Mouse (Mus musculus) intestine, embryonic 16.5 days (tissue): Measurements from ENCODE around the gene Dppa3. TPM values are rescaled to one million over a fixed set of nuclear protein-coding genes. Genes with fewer than 3 reads are reported as not detected.
"Not testable (repeated sequence)": the region's sequence is repeated elsewhere in the genome, so short reads cannot be mapped to it uniquely, and the experiment has no call there.

Source experiments
- ATAC-seq: fragments of 200-750 bp; cut with Nextera tagmentation; 2 replicates; pipeline ENCODE4 v1.8.0; 2017; ENCODE audit warnings: moderate TSS enrichment, moderate library complexity
- H3K27ac ChIP-seq: fragments of 300-500 bp; sonication (generic); 2 replicates; pipeline ENCODE4 v1.5.1; 2014; ENCODE audit warnings: mild to moderate bottlenecking, low read length
- H3K27me3 ChIP-seq: fragments of 300-500 bp; sonication (generic); replicated peaks from 2 replicates; pipeline ENCODE4 v1.6.1; 2014; ENCODE audit warnings: low read length, control low read depth, mixed read lengths; ENCODE audit not compliant: control insufficient read depth, insufficient read depth
- H3K36me3 ChIP-seq: fragments of 300-500 bp; sonication (generic); 2 replicates; pipeline ENCODE4 v1.6.1; 2014; ENCODE audit warnings: low read length, control low read depth; ENCODE audit not compliant: control insufficient read depth, insufficient read depth
- H3K4me1 ChIP-seq: fragments of 300-500 bp; sonication (generic); 2 replicates; pipeline ENCODE4 v1.6.1; 2014; ENCODE audit warnings: low read length, control low read depth, mixed read lengths; ENCODE audit not compliant: control insufficient read depth, insufficient read depth
- H3K4me2 ChIP-seq: fragments of 300-500 bp; sonication (generic); 2 replicates; pipeline ENCODE4 v1.6.1; 2014; ENCODE audit warnings: low read depth, low read length, control low read depth
- H3K4me3 ChIP-seq: fragments of 300-500 bp; sonication (generic); 2 replicates; pipeline ENCODE4 v1.5.1; 2014; ENCODE audit warnings: mild to moderate bottlenecking, low read length
- H3K9ac ChIP-seq: fragments of 300-500 bp; sonication (generic); 2 replicates; pipeline ENCODE4 v1.6.1; 2014; ENCODE audit warnings: low read depth, low read length
- H3K9me3 ChIP-seq: fragments of 300-500 bp; sonication (generic); 2 replicates; pipeline ENCODE4 v1.6.1; 2016; ENCODE audit warnings: low read length, control low read depth; ENCODE audit not compliant: control insufficient read depth
- WGBS: fragments of 180-500 bp; shearing (Covaris S2); extraction: QIAGEN DNeasy Blood & Tissue Kit; methylation state at CpG from one replicate; pipeline ENCODE4 v1.1.7; 2014; 5-methylcytosine and 5-hydroxymethylcytosine counted together
- polyA plus RNA-seq: library from polyadenylated mRNA; unstranded; fragments of >200 nt; fragmentation: Nextera tagmentation; extraction: Ambion mirVana; gene quantifications from 2 replicates; pipeline ENCODE4 v1.2.1, GENCODE M21; 2015

Gene Dppa3
- polyA plus RNA-seq, 1 experiment from 2014 or later: not detected

DNA sequence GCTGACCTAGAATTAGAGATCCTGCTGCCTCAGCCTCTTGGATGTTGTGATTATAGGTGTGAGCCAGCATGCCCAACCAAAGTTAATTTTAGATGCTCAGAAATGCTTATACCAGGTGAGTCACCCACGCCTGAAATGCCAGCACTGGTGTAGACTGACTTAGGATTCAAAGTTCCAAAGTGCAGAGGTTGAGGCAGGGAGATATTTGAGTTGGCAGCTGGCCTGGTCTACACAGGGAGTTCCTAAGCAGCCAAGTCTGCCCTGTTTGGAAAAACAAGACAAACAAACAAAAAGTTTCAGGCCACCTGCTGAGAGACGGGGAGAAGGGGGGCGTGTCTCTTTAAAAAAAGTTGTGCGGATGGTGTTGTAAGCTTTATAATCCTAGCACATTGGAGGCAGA lies 1.1 kb upstream of the Dppa3 start:
- Histone ChIP-seq H3K4me2 (no peak overlapping the region), H3K9ac (no peak overlapping the region), H3K27me3 (no peaks in the 10 kb centered on the region; the same call in 1 of the 2 replicates), H3K4me3 (no peak overlapping the region), H3K27ac (no peak overlapping the region), H3K4me1 (no peaks in the 10 kb centered on the region), H3K9me3 (no peaks in the 10 kb centered on the region), H3K36me3 (no peaks in the 10 kb centered on the region)
- WGBS: 69% methylated on average over 4 of the region's 4 CpGs
- ATAC-seq: no peak

DNA sequence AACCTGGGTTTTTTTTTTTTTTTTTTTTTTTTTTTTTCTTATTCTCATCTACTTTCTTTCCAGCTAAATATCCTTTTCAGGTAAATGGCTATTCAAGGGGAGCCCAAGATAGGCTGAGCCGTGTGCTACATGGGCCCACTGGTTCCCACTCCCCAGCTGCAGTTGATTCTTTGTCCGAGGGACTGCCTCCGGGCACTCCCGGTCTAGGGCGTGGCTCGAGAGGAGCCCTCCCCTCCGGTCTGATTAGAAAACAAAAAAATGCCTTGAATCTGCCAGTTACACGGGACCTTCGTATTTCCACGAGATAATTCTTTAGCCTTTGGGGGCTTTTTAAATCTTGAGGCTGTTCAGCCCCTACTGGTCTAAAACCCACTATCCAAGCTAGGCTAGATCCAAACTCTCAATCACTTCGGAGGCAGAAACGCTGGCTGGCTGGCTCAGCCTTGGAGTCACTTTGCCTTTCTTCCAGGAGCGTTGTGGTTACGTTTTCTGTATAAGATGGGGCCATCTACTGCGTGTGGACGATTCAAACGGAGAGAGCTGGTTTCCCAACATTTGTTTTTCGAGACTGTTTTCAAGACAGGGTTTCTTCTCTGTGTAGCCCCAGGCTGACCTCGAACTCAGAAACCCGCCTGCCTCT lies 1.4 kb downstream of the Dppa3 start:
- no peaks in the 10 kb centered on the region; the same call in 1 of the 2 replicates for H3K27me3 ChIP-seq
- peak; percentile 53; the same call in 1 of the 2 replicates for ATAC-seq
- WGBS: 25% methylated on average over 20 of the region's 20 CpGs
- H3K9me3 ChIP-seq: no peaks in the 10 kb centered on the region
- no peaks in the 10 kb centered on the region for H3K4me1 ChIP-seq
- H3K36me3 ChIP-seq: no peaks in the 10 kb centered on the region
- peak overlapping the region; percentile 49 for H3K4me2 ChIP-seq
- no peak overlapping the region for H3K27ac ChIP-seq
- H3K4me3 ChIP-seq: peak overlapping the region; percentile 21
- no peak overlapping the region for H3K9ac ChIP-seq

DNA sequence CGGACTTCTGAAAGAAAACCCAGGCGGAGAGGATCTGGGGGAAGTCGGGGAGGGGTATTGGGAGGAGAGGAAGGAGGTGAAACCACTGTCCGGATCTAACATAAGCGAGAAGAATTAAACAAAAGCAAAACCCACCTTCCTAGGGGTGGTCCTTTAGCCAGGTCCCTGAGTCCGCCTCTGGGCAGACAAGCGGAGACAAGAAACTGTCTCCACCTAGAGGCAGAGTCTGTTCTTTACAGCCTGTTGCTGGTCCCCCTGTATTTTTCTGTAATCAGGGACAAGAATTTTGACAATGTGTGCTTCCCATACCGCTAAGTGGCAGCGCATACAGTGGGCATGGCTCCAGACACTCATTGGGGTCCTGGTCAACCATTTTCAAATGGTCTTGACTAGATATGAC lies 7.2 kb downstream of the Dppa3 start:
- no peaks in the 10 kb centered on the region; the same call in 1 of the 2 replicates for H3K27me3 ChIP-seq
- no peaks in the 10 kb centered on the region for H3K4me1 ChIP-seq
- ATAC-seq: no peak
- H3K36me3 ChIP-seq: no peaks in the 10 kb centered on the region
- H3K27ac ChIP-seq: no peak overlapping the region
- 50% methylated on average over 9 of the region's 9 CpGs for WGBS
- no peak overlapping the region for H3K9ac ChIP-seq
- H3K9me3 ChIP-seq: no peaks in the 10 kb centered on the region
- H3K4me2 ChIP-seq: no peak overlapping the region
- no peak overlapping the region for H3K4me3 ChIP-seq

DNA sequence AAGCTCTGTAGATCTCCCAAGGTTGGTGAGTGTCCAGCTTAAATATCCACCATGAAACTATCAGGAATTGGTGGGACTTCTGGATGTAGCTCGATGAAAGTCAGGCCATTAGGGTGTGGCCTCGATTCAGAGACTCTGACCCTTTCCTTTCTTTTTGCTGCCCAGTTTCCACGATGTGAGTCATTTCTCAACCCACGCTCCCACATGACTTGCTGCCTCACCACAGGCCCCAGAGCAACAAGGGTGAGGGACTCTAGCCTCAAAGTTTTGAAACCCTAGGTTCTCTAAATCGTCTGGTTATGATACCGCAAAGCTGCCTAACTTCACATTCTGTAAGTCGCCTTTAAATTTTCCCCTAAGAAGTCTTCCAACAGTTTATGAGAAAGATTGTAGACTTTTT lies 9.1 kb downstream of the Dppa3 start:
- WGBS: 83% methylated on average over 7 of the region's 7 CpGs
- Histone ChIP-seq H3K27me3 (no peaks in the 10 kb centered on the region), H3K36me3 (no peaks in the 10 kb centered on the region), H3K9ac (no peak overlapping the region), H3K4me2 (no peak overlapping the region), H3K9me3 (no peaks in the 10 kb centered on the region), H3K27ac (no peak overlapping the region), H3K4me3 (no peak overlapping the region), H3K4me1 (no peaks in the 10 kb centered on the region)
- no peak for ATAC-seq

DNA sequence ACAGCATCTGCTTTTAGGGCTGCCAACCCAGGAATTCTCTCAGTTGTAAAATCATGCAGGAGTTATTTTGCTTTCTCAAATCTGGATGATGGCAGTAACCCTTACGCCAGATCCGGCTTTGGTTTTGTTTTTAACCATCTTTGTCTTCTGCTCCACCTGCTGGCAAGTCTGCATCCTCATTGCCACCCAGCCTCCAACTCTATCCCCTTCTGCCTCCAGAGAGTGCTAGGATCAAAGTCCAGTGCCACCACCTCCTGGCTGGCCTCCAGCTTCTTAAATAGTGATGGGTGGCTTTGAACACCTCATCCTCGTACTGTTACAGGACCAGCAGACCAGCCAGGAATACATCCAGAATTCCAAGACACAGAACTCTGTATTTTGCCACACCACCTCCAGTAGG lies 10.5 kb downstream of the Dppa3 start:
- H3K9ac ChIP-seq: no peak overlapping the region
- WGBS: 77% methylated on average over 3 of the region's 3 CpGs
- H3K27me3 ChIP-seq: no peaks in the 10 kb centered on the region
- H3K9me3 ChIP-seq: no peaks in the 10 kb centered on the region
- H3K36me3 ChIP-seq: no peaks in the 10 kb centered on the region
- H3K27ac ChIP-seq: no peak overlapping the region
- no peaks in the 10 kb centered on the region for H3K4me1 ChIP-seq
- ATAC-seq: no peak
- H3K4me3 ChIP-seq: no peak overlapping the region
- no peak overlapping the region for H3K4me2 ChIP-seq

DNA sequence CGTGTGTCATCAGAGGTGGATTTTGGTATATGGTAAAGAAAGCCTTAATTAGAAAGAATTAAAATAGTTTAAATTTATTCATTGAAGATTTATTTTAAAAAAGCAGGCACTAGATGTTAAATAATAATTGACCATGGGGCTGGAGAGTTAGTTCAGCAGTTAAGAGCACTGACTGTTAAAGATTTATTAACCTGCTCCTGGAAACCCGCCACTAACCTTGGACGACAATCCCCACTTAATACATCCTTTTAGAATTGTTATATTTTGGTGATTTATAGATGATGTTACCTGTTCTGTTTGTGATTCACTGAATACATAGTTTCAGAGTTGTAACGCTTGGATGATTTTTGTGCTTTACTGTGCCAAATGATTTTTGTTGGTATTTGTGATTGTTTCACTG lies 11.4 kb downstream of the Dppa3 start:
- ATAC-seq, H3K4me3 ChIP-seq, H3K4me2 ChIP-seq, H3K9me3 ChIP-seq, H3K36me3 ChIP-seq, H3K4me1 ChIP-seq, H3K9ac ChIP-seq, H3K27me3 ChIP-seq, H3K27ac ChIP-seq: not testable (repeated sequence)
- 78% methylated on average over 4 of the region's 4 CpGs for WGBS

DNA sequence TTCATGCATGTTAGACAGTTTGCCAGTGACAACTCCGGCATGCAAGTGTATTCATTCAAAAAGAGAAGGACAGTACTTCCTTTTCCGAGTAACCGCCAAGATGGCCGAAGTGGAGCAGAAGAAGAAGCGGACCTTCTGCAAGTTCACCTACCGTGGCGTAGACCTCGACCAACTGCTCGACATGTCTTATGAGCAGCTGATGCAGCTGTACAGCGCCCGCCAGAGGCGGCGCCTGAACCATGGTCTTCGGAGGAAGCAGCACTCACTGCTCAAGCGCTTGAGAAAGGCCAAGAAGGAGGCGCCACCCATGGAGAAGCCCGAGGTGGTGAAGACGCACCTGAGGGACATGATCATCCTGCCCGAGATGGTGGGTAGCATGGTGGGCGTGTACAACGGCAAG lies 18.0 kb downstream of the Dppa3 start:
- not testable (repeated sequence) for H3K4me2 ChIP-seq, H3K4me3 ChIP-seq, H3K27me3 ChIP-seq, H3K27ac ChIP-seq, H3K9ac ChIP-seq, H3K4me1 ChIP-seq, H3K9me3 ChIP-seq, ATAC-seq, H3K36me3 ChIP-seq
- 91% methylated on average over 21 of the region's 21 CpGs for WGBS

DNA sequence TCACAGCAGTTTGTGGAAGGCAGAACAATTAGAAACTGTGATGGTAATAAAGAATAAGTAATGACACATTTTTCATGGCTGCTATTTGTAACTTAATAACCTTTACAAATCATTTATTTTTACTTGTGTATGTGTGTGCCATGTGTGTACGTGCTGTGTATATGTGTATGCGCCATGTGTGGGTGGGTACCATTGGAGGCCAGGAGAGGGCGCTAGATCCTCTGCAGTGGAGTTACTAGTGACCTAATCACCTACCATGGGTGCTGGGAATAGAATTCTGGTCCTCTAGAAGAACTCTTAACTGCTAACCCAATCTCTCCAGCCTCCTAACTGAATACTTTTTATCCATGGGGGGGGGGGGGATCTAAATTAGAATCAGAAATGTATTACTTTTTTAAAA lies 23.7 kb downstream of the Dppa3 start:
- H3K4me1 ChIP-seq: no peaks in the 10 kb centered on the region
- H3K9ac ChIP-seq: no peak overlapping the region
- no peaks in the 10 kb centered on the region for H3K36me3 ChIP-seq
- H3K27ac ChIP-seq: no peak overlapping the region
- ATAC-seq: no peak
- H3K4me3 ChIP-seq: no peak overlapping the region
- no peak overlapping the region for H3K4me2 ChIP-seq
- H3K9me3 ChIP-seq: no peaks in the 10 kb centered on the region
- no peaks in the 10 kb centered on the region for H3K27me3 ChIP-seq
- WGBS: 82% methylated on average over 3 of the region's 3 CpGs

DNA sequence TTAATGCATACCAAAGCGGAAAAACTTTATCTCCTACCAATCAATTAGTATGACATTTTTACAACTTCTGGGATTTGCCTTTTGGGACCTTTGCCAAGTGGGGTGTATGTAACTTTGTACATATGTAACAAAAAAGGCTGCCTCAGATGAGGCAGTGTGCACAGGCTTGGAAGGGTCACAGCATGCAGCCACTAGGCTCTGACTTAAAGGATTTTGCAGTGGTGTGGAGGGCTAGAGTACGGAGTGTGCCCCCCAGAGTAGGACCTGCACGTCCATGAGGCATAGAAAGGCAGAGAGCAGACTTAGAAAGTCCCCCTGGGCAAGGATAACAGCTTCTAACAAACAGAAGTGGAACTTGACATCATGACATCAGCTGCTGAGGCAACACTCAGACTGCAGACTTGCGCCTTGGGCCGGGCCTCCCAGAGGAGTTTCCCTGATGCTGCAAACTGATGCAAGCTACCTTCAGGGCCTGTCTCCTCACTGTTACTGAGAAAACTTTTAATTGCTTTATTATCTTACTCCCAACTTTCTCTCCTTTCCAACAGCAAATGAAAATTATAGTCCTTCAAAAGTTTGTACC lies 24.3 kb downstream of the Dppa3 start:
- H3K27me3 ChIP-seq: no peaks in the 10 kb centered on the region
- H3K4me3 ChIP-seq: no peak overlapping the region
- 55% methylated on average over 5 of the region's 5 CpGs for WGBS
- no peaks in the 10 kb centered on the region for H3K9me3 ChIP-seq
- H3K4me2 ChIP-seq: no peak overlapping the region
- H3K4me1 ChIP-seq: no peaks in the 10 kb centered on the region
- no peaks in the 10 kb centered on the region for H3K36me3 ChIP-seq
- no peak overlapping the region for H3K9ac ChIP-seq
- no peak overlapping the region for H3K27ac ChIP-seq
- no peak for ATAC-seq

DNA sequence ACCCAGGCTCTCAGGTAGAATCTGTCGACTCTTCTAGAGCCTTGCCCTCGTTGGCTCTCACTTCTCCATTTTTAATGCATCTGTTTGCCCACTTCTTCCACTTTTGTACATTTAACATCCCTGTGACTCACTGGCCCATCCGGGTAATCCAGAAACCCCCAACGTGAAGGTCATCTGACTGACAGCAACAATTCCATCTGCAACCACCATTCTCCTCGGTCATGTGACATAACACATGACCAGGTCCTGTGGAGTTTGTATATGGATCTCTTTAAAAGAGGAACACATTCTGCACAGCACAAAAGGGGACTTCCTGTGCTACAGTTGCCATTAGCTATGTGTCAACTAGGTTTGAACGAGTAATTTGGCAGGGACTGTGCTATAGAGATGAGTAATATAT lies 28.1 kb downstream of the Dppa3 start:
- Histone ChIP-seq H3K4me1 (no peaks in the 10 kb centered on the region), H3K9me3 (no peaks in the 10 kb centered on the region), H3K4me2 (no peak overlapping the region), H3K27ac (no peak overlapping the region), H3K9ac (no peak overlapping the region), H3K27me3 (no peaks in the 10 kb centered on the region), H3K4me3 (no peak overlapping the region), H3K36me3 (no peaks in the 10 kb centered on the region)
- 80% methylated on average over 6 of the region's 6 CpGs for WGBS
- no peak for ATAC-seq
